Mouse (Mus musculus) forebrain, embryonic 16.5 days (tissue): ENCODE results near the gene Sfswap. TPM values are rescaled to one million over a fixed set of nuclear protein-coding genes. Genes with fewer than 3 reads are reported as not detected.
"Not testable (repeated sequence)": the region's sequence is repeated elsewhere in the genome, so short reads cannot be mapped to it uniquely, and the experiment has no call there.

ENCODE experiments used
- ATAC-seq: fragments of 200-750 bp; cut with Nextera tagmentation; 2 replicates; pipeline ENCODE4 v1.8.0; 2017; ENCODE audit warnings: mild to moderate bottlenecking, moderate library complexity
- H3K27ac ChIP-seq: fragments of 300-500 bp; sonication (generic); 2 replicates; pipeline ENCODE4 v1.5.1; 2014; ENCODE audit warnings: low read length, control low read depth
- H3K27me3 ChIP-seq: fragments of 300-500 bp; sonication (generic); replicated peaks from 2 replicates; pipeline ENCODE4 v1.6.1; 2014; ENCODE audit warnings: low read length; ENCODE audit not compliant: control insufficient read depth, insufficient read depth
- H3K36me3 ChIP-seq: fragments of 300-500 bp; sonication (generic); 2 replicates; pipeline ENCODE4 v1.6.1; 2014; ENCODE audit not compliant: control insufficient read depth, insufficient read depth
- H3K4me1 ChIP-seq: fragments of 300-500 bp; sonication (generic); replicated peaks from 2 replicates; pipeline ENCODE4 v1.6.1; 2014; ENCODE audit warnings: low read length; ENCODE audit not compliant: control insufficient read depth, insufficient read depth
- H3K4me2 ChIP-seq: fragments of 300-500 bp; sonication (generic); 2 replicates; pipeline ENCODE4 v1.6.1; 2014; ENCODE audit warnings: mild to moderate bottlenecking, low read length, control low read depth
- H3K4me3 ChIP-seq: fragments of 300-500 bp; sonication (generic); replicated peaks from 2 replicates; pipeline ENCODE4 v1.5.1; 2014; ENCODE audit warnings: mild to moderate bottlenecking, low read length, control low read depth
- H3K9ac ChIP-seq: fragments of 300-500 bp; sonication (generic); replicated peaks from 2 replicates; pipeline ENCODE4 v1.6.1; 2014; ENCODE audit warnings: low read depth, low read length, control low read depth
- H3K9me3 ChIP-seq: fragments of 300-500 bp; sonication (generic); 2 replicates; pipeline ENCODE4 v1.6.1; 2016; ENCODE audit warnings: low read length; ENCODE audit not compliant: control insufficient read depth
- WGBS: fragments of 180-500 bp; shearing (Covaris S2); extraction: QIAGEN DNeasy Blood & Tissue Kit; methylation state at CpG from one replicate; pipeline ENCODE4 v1.1.7; 2014; 5-methylcytosine and 5-hydroxymethylcytosine counted together
- polyA plus RNA-seq: library from polyadenylated mRNA; unstranded; fragments of >200 nt; fragmentation: Nextera tagmentation; extraction: Ambion mirVana; gene quantifications from 2 replicates; pipeline ENCODE4 v1.2.1, GENCODE M21; 2015

Sfswap gene
- polyA plus RNA-seq, 1 experiment from 2014 or later = 56.3 TPM

DNA sequence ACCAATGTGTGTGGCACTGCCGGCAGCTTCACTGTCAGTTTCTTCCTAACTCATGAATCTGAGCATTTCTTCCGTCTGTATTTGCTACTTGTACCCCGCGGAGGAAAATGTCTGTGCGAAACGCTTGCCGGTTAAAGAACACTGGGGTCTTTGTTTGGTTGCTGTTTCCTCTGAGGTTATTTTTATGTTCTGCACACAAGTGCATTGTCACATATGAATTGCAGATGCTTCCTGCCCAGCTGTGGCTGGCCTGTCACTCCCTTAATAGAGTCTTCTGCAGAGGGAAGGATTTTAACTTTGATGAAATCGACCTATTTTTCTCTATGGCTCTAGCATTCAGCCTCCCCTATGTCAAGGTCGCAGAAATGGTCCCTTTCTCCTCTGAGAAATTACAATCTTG is 37.4 kb upstream of the Sfswap start:
- H3K27ac ChIP-seq, H3K9me3 ChIP-seq, H3K27me3 ChIP-seq, H3K4me3 ChIP-seq, ATAC-seq, H3K9ac ChIP-seq, H3K4me1 ChIP-seq, H3K4me2 ChIP-seq, H3K36me3 ChIP-seq: not testable (repeated sequence)
- WGBS = 60% methylated on average over 9 of the region's 9 CpGs

GRCm38 (mm10) chr5:129465788-129466187 is 35.2 kb upstream of the Sfswap start:
- no peak for ATAC-seq
- Histone ChIP-seq H3K36me3 (no peaks in the 10 kb centered on the region), H3K4me1 (no peaks in the 10 kb centered on the region), H3K9ac (no peak overlapping the region), H3K4me3 (no peak overlapping the region), H3K4me2 (no peak overlapping the region), H3K9me3 (no peaks in the 10 kb centered on the region), H3K27ac (no peak overlapping the region), H3K27me3 (no peaks in the 10 kb centered on the region)
- 77% methylated on average over 2 of the region's 2 CpGs for WGBS

GRCm38 (mm10) chr5:129475532-129476045 is 25.4 kb upstream of the Sfswap start:
- Histone ChIP-seq H3K36me3 (no peaks in the 10 kb centered on the region), H3K9me3 (no peaks in the 10 kb centered on the region), H3K27me3 (no peaks in the 10 kb centered on the region), H3K4me1 (no peaks in the 10 kb centered on the region), H3K9ac (no peak overlapping the region), H3K4me2 (no peak overlapping the region), H3K27ac (no peak overlapping the region), H3K4me3 (no peak overlapping the region)
- no peak for ATAC-seq
- 47% methylated on average over 3 of the region's 3 CpGs for WGBS

DNA sequence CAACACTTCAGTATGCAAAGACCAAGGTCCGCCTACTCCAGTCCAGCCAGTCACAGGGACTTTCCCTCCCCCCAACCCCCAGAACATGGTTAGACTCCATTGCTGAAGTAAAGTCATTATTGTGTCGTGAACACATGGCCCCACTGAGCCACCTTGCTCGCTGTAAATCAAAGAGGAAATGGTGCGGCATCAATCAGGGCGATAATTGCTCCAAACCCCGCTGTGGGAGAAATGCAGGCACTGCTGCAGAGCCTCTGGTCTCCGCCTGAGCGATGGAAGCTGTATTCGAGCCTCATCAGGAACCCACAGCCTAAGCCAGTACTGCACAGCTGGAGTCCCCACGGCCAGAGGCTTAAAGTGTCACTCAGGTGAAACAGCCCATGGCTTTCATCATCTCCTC is 11.1 kb upstream of the Sfswap start:
- H3K9ac ChIP-seq = no peak overlapping the region
- no peak overlapping the region for H3K4me3 ChIP-seq
- H3K36me3 ChIP-seq = no peaks in the 10 kb centered on the region
- WGBS = 41% methylated on average over 10 of the region's 10 CpGs
- no peak for ATAC-seq
- H3K4me2 ChIP-seq = no peak overlapping the region
- H3K27ac ChIP-seq = no peak overlapping the region
- no peaks in the 10 kb centered on the region for H3K4me1 ChIP-seq
- no peaks in the 10 kb centered on the region for H3K27me3 ChIP-seq
- H3K9me3 ChIP-seq = no peaks in the 10 kb centered on the region

DNA sequence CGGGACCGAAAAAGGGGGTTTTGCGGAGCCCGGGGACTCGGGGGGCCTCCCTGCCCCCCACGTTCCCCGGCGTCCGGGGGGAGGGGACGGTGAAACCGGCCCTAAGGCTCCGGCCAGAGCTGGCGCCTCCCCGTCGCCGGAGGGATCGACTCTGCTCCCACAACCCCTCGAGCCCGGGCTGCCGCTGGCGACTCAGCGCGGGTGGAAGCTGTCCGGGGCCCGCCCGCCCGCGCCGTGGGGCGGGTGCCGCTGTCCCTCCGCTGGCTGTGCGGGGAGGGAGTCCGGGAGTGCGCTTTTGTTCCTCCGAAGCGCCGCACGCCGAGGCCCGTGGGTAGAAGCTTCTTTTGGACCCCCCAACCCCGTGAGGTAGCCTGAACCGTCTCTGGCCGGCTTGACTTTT is 650 bp downstream of the Sfswap start:
- Histone ChIP-seq H3K36me3 (peaks cover 14% of the 10 kb centered on the region; the same call in 1 of the 2 replicates), H3K27me3 (no peaks in the 10 kb centered on the region), H3K9ac (peak overlapping the region; percentile 90), H3K4me1 (peaks cover 20% of the 10 kb centered on the region), H3K4me3 (peak overlapping the region; percentile 100), H3K9me3 (no peaks in the 10 kb centered on the region), H3K27ac (no peak overlapping the region), H3K4me2 (peak overlapping the region; percentile 99)
- whole genome bisulfite sequencing = under 1% methylated on average over 42 of the region's 44 CpGs
- no peak; the same call in 1 of the 2 replicates for ATAC-seq

GRCm38 (mm10) chr5:129506886-129507285 is 5.9 kb downstream of the Sfswap start:
- H3K4me2 ChIP-seq = no peak overlapping the region
- peaks cover 14% of the 10 kb centered on the region for H3K4me1 ChIP-seq
- peaks cover 37% of the 10 kb centered on the region for H3K36me3 ChIP-seq
- no peaks in the 10 kb centered on the region for H3K27me3 ChIP-seq
- ATAC-seq = no peak
- WGBS = 93% methylated on average over 4 of the region's 4 CpGs
- H3K4me3 ChIP-seq = no peak overlapping the region
- H3K27ac ChIP-seq = no peak overlapping the region
- H3K9me3 ChIP-seq = no peaks in the 10 kb centered on the region
- no peak overlapping the region for H3K9ac ChIP-seq

GRCm38 (mm10) chr5:129518180-129518579 is 17.2 kb downstream of the Sfswap start:
- Histone ChIP-seq H3K36me3 (peaks cover 21% of the 10 kb centered on the region), H3K9ac (no peak overlapping the region), H3K27ac (no peak overlapping the region), H3K4me3 (no peak overlapping the region), H3K4me1 (no peaks in the 10 kb centered on the region), H3K4me2 (no peak overlapping the region), H3K27me3 (no peaks in the 10 kb centered on the region), H3K9me3 (no peaks in the 10 kb centered on the region)
- WGBS = 92% methylated on average over 4 of the region's 4 CpGs
- no peak for ATAC-seq

DNA sequence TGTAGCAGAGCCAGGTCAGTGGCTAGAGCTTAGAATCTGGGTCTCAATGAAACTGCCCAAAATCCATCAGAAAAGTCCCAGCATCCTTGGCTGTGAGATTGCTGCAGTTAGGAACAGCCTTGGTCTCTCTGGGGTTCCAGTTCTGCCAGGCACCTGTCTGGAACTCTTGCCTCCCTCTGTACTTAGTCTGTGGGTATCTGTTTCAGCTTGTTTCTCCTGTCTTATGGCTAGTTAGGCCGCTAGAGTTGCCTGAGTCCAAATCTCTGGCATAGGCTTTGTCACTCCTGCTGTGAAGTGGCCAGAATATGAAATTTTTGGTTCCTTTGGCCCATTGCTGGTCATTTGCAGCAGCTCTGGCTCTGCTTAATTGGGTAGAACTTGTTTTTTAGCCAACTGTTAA is 17.8 kb downstream of the Sfswap start:
- no peaks in the 10 kb centered on the region for H3K27me3 ChIP-seq
- H3K9ac ChIP-seq = no peak overlapping the region
- ATAC-seq = no peak
- H3K9me3 ChIP-seq = no peaks in the 10 kb centered on the region
- WGBS = 90% methylated on average over 1 of the region's 1 CpGs
- H3K4me3 ChIP-seq = no peak overlapping the region
- no peak overlapping the region for H3K27ac ChIP-seq
- H3K4me1 ChIP-seq = no peaks in the 10 kb centered on the region
- no peak overlapping the region for H3K4me2 ChIP-seq
- peaks cover 21% of the 10 kb centered on the region for H3K36me3 ChIP-seq

GRCm38 (mm10) chr5:129519591-129519990 is 18.6 kb downstream of the Sfswap start:
- no peak overlapping the region for H3K4me3 ChIP-seq
- H3K9ac ChIP-seq = no peak overlapping the region
- no peaks in the 10 kb centered on the region for H3K27me3 ChIP-seq
- H3K4me2 ChIP-seq = no peak overlapping the region
- ATAC-seq = no peak
- H3K9me3 ChIP-seq = no peaks in the 10 kb centered on the region
- peaks cover 21% of the 10 kb centered on the region for H3K36me3 ChIP-seq
- 92% methylated on average over 2 of the region's 2 CpGs for WGBS
- no peak overlapping the region for H3K27ac ChIP-seq
- H3K4me1 ChIP-seq = no peaks in the 10 kb centered on the region

DNA sequence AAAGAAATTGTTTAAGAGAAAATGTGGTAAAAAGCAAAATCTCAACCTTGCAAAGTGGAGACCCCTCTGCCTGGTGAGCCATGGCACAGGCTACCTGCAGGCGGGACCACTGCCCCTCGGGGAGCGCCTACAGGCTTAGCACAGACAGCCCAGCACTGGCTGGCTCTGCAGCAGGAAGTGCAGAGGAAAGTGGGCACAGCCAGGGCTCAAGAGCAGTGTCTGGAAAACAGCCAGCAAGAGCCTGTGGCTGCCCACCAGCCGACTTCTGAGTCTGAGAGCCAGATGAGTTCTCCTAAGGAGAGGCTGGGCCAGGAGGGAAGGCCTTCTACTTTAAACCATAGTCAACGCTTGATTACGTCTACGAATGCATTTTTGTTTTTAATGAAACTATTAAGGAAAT is 20.5 kb downstream of the Sfswap start:
- H3K4me1 ChIP-seq = no peaks in the 10 kb centered on the region
- H3K36me3 ChIP-seq = peaks cover 15% of the 10 kb centered on the region
- no peak for ATAC-seq
- H3K27ac ChIP-seq = no peak overlapping the region
- no peak overlapping the region for H3K9ac ChIP-seq
- H3K9me3 ChIP-seq = no peaks in the 10 kb centered on the region
- H3K4me2 ChIP-seq = no peak overlapping the region
- no peak overlapping the region for H3K4me3 ChIP-seq
- 82% methylated on average over 7 of the region's 7 CpGs for WGBS
- no peaks in the 10 kb centered on the region for H3K27me3 ChIP-seq
